Mouse (Mus musculus) stomach, postnatal 0 days (tissue): Measurements from ENCODE around the gene Tbx5. TPM values are rescaled to one million over a fixed set of nuclear protein-coding genes. Genes with fewer than 3 reads are reported as not detected.

Source experiments
- ATAC-seq: fragments of 200-750 bp; cut with Nextera tagmentation; 2 replicates; pipeline ENCODE4 v1.8.0; 2017; ENCODE audit not compliant: low FRiP score, low TSS enrichment
- DNase-seq: peaks from one replicate; pipeline ENCODE4 v3.0.0-alpha.2; 2016; ENCODE audit warnings: low spot score
- H3K27ac ChIP-seq: fragments of 300-500 bp; sonication (generic); replicated peaks from 2 replicates; pipeline ENCODE4 v1.5.1; 2014; ENCODE audit warnings: mild to moderate bottlenecking, control low read depth
- H3K27me3 ChIP-seq: fragments of 300-500 bp; sonication (generic); 2 replicates; pipeline ENCODE4 v1.6.1; 2014; ENCODE audit warnings: low read length; ENCODE audit not compliant: control insufficient read depth, insufficient read depth
- H3K36me3 ChIP-seq: fragments of 300-500 bp; sonication (generic); 2 replicates; pipeline ENCODE4 v1.6.1; 2014; ENCODE audit warnings: low read length, mixed read lengths; ENCODE audit not compliant: control insufficient read depth, insufficient read depth
- H3K4me1 ChIP-seq: fragments of 300-500 bp; sonication (generic); replicated peaks from 2 replicates; pipeline ENCODE4 v1.6.1; 2014; ENCODE audit warnings: antibody characterized with exemption; ENCODE audit not compliant: control insufficient read depth, insufficient read depth
- H3K4me2 ChIP-seq: fragments of 300-500 bp; sonication (generic); replicated peaks from 2 replicates; pipeline ENCODE4 v1.6.1; 2014; ENCODE audit warnings: low read depth, mild to moderate bottlenecking, control low read depth, moderate library complexity
- H3K4me3 ChIP-seq: fragments of 300-500 bp; sonication (generic); 2 replicates; pipeline ENCODE4 v1.5.1; 2014; ENCODE audit warnings: low read depth, low read length, control low read depth
- H3K9ac ChIP-seq: fragments of 300-500 bp; sonication (generic); 2 replicates; pipeline ENCODE4 v1.6.1; 2014; ENCODE audit warnings: mild to moderate bottlenecking, low read length, control low read depth, mixed read lengths
- H3K9me3 ChIP-seq: fragments of 300-500 bp; sonication (generic); 2 replicates; pipeline ENCODE4 v1.6.1; 2016; ENCODE audit warnings: low read length; ENCODE audit not compliant: control insufficient read depth
- CTCF ChIP-seq: IDR thresholded peaks from 2 replicates; pipeline ENCODE4 v1.5.1; 2016; ENCODE audit warnings: antibody characterized with exemption, low read depth, mild to moderate bottlenecking, moderate library complexity
- EP300 ChIP-seq: optimal IDR thresholded peaks from 2 replicates; pipeline ENCODE3; 2016; ENCODE audit warnings: antibody characterized with exemption
- WGBS: fragments of 180-500 bp; shearing (Covaris S2); extraction: QIAGEN DNeasy Blood & Tissue Kit; methylation state at CpG from one replicate; pipeline ENCODE4 v1.1.7; 2014; 5-methylcytosine and 5-hydroxymethylcytosine counted together
- polyA plus RNA-seq: library from polyadenylated mRNA; unstranded; fragments of >200 nt; fragmentation: Nextera tagmentation; extraction: Ambion mirVana; gene quantifications from 2 replicates; pipeline ENCODE4 v1.2.1, GENCODE M21; 2015

Gene Tbx5
- polyA plus RNA-seq, 1 experiment from 2014 or later, result 0.05 TPM

DNA sequence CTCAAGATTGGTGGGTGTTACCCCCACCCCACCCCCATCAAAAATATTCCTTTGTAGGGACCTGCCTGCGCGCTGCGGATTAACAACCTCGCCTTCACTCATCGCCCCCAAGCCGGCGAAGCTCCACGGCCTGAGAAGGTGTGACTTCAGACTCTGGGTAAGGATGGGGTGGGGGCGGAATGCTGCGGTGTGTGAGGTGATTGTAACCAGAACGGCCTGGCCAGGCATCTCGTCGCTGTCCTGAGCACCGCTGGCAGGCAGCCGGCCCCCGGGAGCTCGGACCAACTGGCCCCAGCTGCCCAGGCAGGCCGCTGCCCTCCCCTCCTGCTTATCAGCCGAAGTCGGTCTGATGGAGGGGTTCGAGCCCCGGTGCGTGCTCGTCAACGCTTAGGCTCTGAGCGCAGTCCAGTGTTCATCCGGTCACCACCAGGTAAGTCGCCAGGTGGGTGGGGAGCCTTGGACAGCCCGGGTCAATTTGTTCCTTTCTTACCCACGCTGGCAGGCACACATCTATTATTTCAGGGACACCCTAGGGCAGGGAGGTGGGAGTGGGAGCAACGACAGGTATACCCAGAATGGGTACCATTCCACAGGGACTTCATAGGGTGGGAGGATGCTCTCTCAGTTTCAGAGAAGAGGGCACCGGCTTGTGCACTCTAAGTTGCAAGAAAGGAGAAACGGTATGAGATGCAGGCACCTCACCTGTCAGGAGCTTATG, 35.9 kb upstream of the Tbx5 start:
- Histone ChIP-seq H3K4me1 (no peaks in the 10 kb centered on the region), H3K27me3 (peaks cover 25% of the 10 kb centered on the region), H3K9me3 (no peaks in the 10 kb centered on the region), H3K9ac (no peak overlapping the region), H3K4me3 (no peak overlapping the region), H3K27ac (no peak overlapping the region), H3K36me3 (no peaks in the 10 kb centered on the region), H3K4me2 (no peak overlapping the region)
- TF ChIP-seq EP300 (no peak), CTCF (no peak)
- DNase-seq (no peak), ATAC-seq (no peak)
- WGBS, result 3% methylated on average over 29 of the region's 33 CpGs

- Histone ChIP-seq H3K36me3 (no peaks in the 10 kb centered on the region), H3K9ac (no peak overlapping the region), H3K27ac (no peak overlapping the region), H3K4me3 (no peak overlapping the region), H3K4me1 (no peaks in the 10 kb centered on the region), H3K27me3 (peaks cover 30% of the 10 kb centered on the region), H3K9me3 (no peaks in the 10 kb centered on the region), H3K4me2 (no peak overlapping the region)
- DNase-seq (no peak), ATAC-seq (no peak)
- WGBS, result 3% methylated on average over 25 of the region's 26 CpGs
- TF ChIP-seq CTCF (no peak), EP300 (no peak)
Measured at GRCm38 (mm10) chr5:119797580-119798150, 34.8 kb upstream of the Tbx5 start.

GRCm38 (mm10) chr5:119798261-119798660, 34.2 kb upstream of the Tbx5 start:
- H3K4me2 ChIP-seq, result no peak overlapping the region
- no peak overlapping the region for H3K9ac ChIP-seq
- no peaks in the 10 kb centered on the region for H3K4me1 ChIP-seq
- 11% methylated on average over 4 of the region's 4 CpGs for WGBS
- H3K36me3 ChIP-seq, result no peaks in the 10 kb centered on the region
- no peak overlapping the region for H3K27ac ChIP-seq
- H3K27me3 ChIP-seq, result peaks cover 36% of the 10 kb centered on the region
- H3K9me3 ChIP-seq, result no peaks in the 10 kb centered on the region
- ATAC-seq, result no peak
- TF ChIP-seq EP300, result no peak
- TF ChIP-seq CTCF, result no peak
- H3K4me3 ChIP-seq, result no peak overlapping the region
- DNase-seq, result no peak

GRCm38 (mm10) chr5:119798713-119799418, 33.6 kb upstream of the Tbx5 start:
- Histone ChIP-seq H3K36me3 (no peaks in the 10 kb centered on the region), H3K4me2 (no peak overlapping the region), H3K4me1 (no peaks in the 10 kb centered on the region), H3K27me3 (peaks cover 42% of the 10 kb centered on the region), H3K27ac (no peak overlapping the region), H3K4me3 (no peak overlapping the region), H3K9me3 (no peaks in the 10 kb centered on the region), H3K9ac (no peak overlapping the region)
- TF ChIP-seq CTCF (no peak), EP300 (no peak)
- ATAC-seq (no peak), DNase-seq (no peak)
- WGBS, result 8% methylated on average over 5 of the region's 5 CpGs

DNA sequence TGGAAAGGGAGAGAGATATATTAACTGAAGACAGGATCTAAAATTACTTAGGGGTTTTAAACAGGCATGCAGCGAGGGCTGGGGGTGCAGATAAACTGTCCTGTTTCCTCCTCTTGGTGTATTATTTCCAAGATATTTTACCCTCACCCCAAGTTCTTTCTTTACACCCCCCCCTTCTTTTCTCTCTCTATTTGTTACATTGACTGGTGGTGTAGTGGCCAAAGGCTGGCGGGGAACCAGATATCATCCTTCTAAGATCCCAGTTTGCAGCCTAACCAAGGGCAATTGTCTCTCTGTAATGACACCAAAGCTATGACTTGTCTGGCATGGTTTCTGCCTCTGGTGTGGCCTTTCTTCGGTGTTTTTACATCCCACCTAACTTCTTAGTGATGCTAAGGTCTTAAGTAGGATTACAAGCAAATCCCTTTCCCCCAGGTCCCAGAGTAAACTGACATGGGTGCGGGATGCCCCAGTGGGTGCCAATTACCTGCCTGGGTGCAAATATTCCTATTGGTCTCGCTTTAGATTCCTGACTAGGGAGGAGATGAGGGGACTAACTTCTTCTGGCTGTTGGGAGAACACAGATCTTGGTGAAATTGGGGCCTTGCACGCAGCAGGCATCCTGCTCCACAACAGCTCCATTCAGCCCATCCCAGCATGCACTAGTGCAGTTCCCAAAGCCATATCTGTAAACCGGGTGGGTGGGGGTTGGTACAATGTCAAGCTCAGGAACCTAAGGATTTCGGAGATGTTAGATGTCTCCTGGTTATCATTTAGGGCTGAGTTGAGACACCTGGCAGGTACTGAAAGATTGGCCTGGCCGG, 32.8 kb upstream of the Tbx5 start:
- Histone ChIP-seq H3K9ac (no peak overlapping the region), H3K9me3 (no peaks in the 10 kb centered on the region), H3K4me3 (no peak overlapping the region), H3K4me1 (no peaks in the 10 kb centered on the region), H3K27me3 (peaks cover 49% of the 10 kb centered on the region), H3K4me2 (no peak overlapping the region), H3K36me3 (no peaks in the 10 kb centered on the region), H3K27ac (no peak overlapping the region)
- no peak for TF ChIP-seq EP300
- ATAC-seq, result no peak
- WGBS, result 5% methylated on average over 9 of the region's 9 CpGs
- no peak for DNase-seq
